Mouse (Mus musculus): Measurements from ENCODE around the gene Gpr162.

- no peak for TF ChIP-seq CTCF (IDR thresholded peaks at IDR 0.05; ENCODE audit: control insufficient read depth, insufficient read depth, low read length)
- TF ChIP-seq POLR2A (IDR thresholded peaks at IDR 0.05; ENCODE audit: borderline replicate concordance, control insufficient read depth, low read depth, low read length) = no peak
These were observed 46.2 kb upstream of the Gpr162 start for GRCm38 (mm10) chr6:124910032-124910431.

All from bone marrow, adult 2 months (tissue).